Mouse (Mus musculus) liver (tissue): ENCODE data around the gene Fuca1.

Experiments
- DNase-seq: peaks from one replicate; pipeline ENCODE4 v3.0.0-alpha.2; 2020; ENCODE audit warnings: mixed read lengths

Gene Fuca1

GRCm38 (mm10) chr4:135926195-135926808 is 5.8 kb downstream of the Fuca1 start:
- no peak for DNase-seq

- DNase-seq: no peak
Observed at GRCm38 (mm10) chr4:135926861-135927260, 6.3 kb downstream of the Fuca1 start.

GRCm38 (mm10) chr4:135928376-135928775 is 7.8 kb downstream of the Fuca1 start:
- no peak for DNase-seq

GRCm38 (mm10) chr4:135929405-135929804 is 8.9 kb downstream of the Fuca1 start:
- DNase-seq: no peak

GRCm38 (mm10) chr4:135929828-135930227 is 9.3 kb downstream of the Fuca1 start:
- DNase-seq: no peak

GRCm38 (mm10) chr4:135930239-135930638 is 9.7 kb downstream of the Fuca1 start:
- no peak for DNase-seq

GRCm38 (mm10) chr4:135931832-135932231 is 11.3 kb downstream of the Fuca1 start:
- peak; percentile 24 for DNase-seq

- peak; percentile 43 for DNase-seq
Observed at GRCm38 (mm10) chr4:135934708-135935500, 14.4 kb downstream of the Fuca1 start.

- peak; percentile 33 for DNase-seq
Observed at GRCm38 (mm10) chr4:135935502-135935901, 15.0 kb downstream of the Fuca1 start.

- DNase-seq: peak; percentile 32
Observed at GRCm38 (mm10) chr4:135938858-135939257, 18.3 kb downstream of the Fuca1 start.

- peak; percentile 47 for DNase-seq
Observed at GRCm38 (mm10) chr4:135941026-135941425, 20.5 kb downstream of the Fuca1 start.

- no peak for DNase-seq
Observed at GRCm38 (mm10) chr4:135942193-135942592, 21.7 kb downstream of the Fuca1 start.

GRCm38 (mm10) chr4:135943389-135943788 is 22.9 kb downstream of the Fuca1 start:
- no peak for DNase-seq

- DNase-seq: no peak
Observed at GRCm38 (mm10) chr4:135945706-135946105, 25.2 kb downstream of the Fuca1 start.

- DNase-seq: peak; percentile 96
Observed at GRCm38 (mm10) chr4:135946278-135946658, 25.7 kb downstream of the Fuca1 start, which contains the start of gene Hmgcl. Gene Hmgcl, plus strand, starts transcription at chr4:135946448.

GRCm38 (mm10) chr4:135946659-135947301 is 26.2 kb downstream of the Fuca1 start:
- DNase-seq: no peak

GRCm38 (mm10) chr4:135948142-135948541 is 27.6 kb downstream of the Fuca1 start:
- no peak for DNase-seq

- DNase-seq: no peak
Observed at GRCm38 (mm10) chr4:135949475-135949874, 28.9 kb downstream of the Fuca1 start.

- no peak for DNase-seq
Observed at GRCm38 (mm10) chr4:135949911-135950310, 29.4 kb downstream of the Fuca1 start.

GRCm38 (mm10) chr4:135950365-135950764 is 29.8 kb downstream of the Fuca1 start:
- DNase-seq: no peak

GRCm38 (mm10) chr4:135951505-135951904 is 31.0 kb downstream of the Fuca1 start:
- no peak for DNase-seq

- DNase-seq: no peak
Observed at GRCm38 (mm10) chr4:135953179-135953578, 32.6 kb downstream of the Fuca1 start.

- peak; percentile 86 for DNase-seq
Observed at GRCm38 (mm10) chr4:135954241-135954640, 33.7 kb downstream of the Fuca1 start.

- no peak for DNase-seq
Observed at GRCm38 (mm10) chr4:135955886-135956285, 35.4 kb downstream of the Fuca1 start.
